Mouse (Mus musculus): ENCODE measurements around the gene Map4k2. TPM values are rescaled to one million over a fixed set of nuclear protein-coding genes. Genes with fewer than 3 reads are reported as not detected.
A peak's percentile ranks its signal among the peaks of the same experiment; 100 is the strongest.

The Map4k2 gene
- total and polyA plus RNA-seq, 3 experiments: 55.5 to 119 (median 95.2) TPM

- TF ChIP-seq ZNF384 (IDR thresholded peaks at IDR 0.05; ENCODE audit: low read depth, low read length): no peak
- no peak for TF ChIP-seq CHD2 (IDR thresholded peaks at IDR 0.05; ENCODE audit: low read length)
- peak; percentile 70; the same call in 1 of the 2 replicates for TF ChIP-seq MYC (IDR thresholded peaks at IDR 0.05; ENCODE audit: low read depth, low read length)
- TF ChIP-seq TBP (conservative IDR thresholded peaks at IDR 0.05; ENCODE audit: low read depth, low read length): no peak
- peak; percentile 41; the same call in 1 of the 2 replicates for TF ChIP-seq EP300 (IDR thresholded peaks at IDR 0.05; ENCODE audit: low read length)
- no peak; the same call in 1 of the 2 replicates for TF ChIP-seq POLR2A (IDR thresholded peaks at IDR 0.05; ENCODE audit: low read depth, low read length)
- peak; percentile 69; the same call in 1 of the 2 replicates for TF ChIP-seq MXI1 (IDR thresholded peaks at IDR 0.05; ENCODE audit: low read depth, low read length)
- no peak for TF ChIP-seq MAFK (IDR thresholded peaks at IDR 0.05; ENCODE audit: insufficient replicate concordance, low read length)
- 0 out of 2 replicates have a peak, but pooled peaks have one; percentile 34 for TF ChIP-seq MAX (IDR thresholded peaks at IDR 0.05; ENCODE audit: low read length)
Measured at GRCm38 (mm10) chr19:6339890-6340504, 938 bp upstream of the Map4k2 start (continued).

- Histone ChIP-seq H3K36me3 (replicated peaks in 1 of 2; ENCODE audit: control insufficient read depth in 1 of 2, insufficient read depth in 1 of 2, low read length in 1 of 2) (peaks cover 62 to 75% of the 10 kb centered on the region in 2 experiments), H3K4me2 (ENCODE audit: insufficient read depth, low read depth, poor library complexity, severe bottlenecking) (peak overlapping the region; percentile 90), H3K79me2 (replicated peaks; ENCODE audit: control insufficient read depth, extremely low read depth, insufficient read depth, poor library complexity, severe bottlenecking) (peaks cover 17% of the 10 kb centered on the region), H3K9ac (ENCODE audit: insufficient read depth, low read depth) (peak overlapping the region; percentile 81), H3K27me3 (replicated peaks) (no peaks in the 10 kb centered on the region), H3K4me3 (replicated peaks in 1 of 3; ENCODE audit: low read depth in 2 of 3, low read length in 2 of 3, poor library complexity in 1 of 3) (peak overlapping the region; percentile 75 to 96 (median 90)), H3K9me3 (replicated peaks; ENCODE audit: low read length) (no peaks in the 10 kb centered on the region), H3K27ac (ENCODE audit: insufficient read depth, low read depth) (peak overlapping the region; percentile 77), H3K4me1 (ENCODE audit: control insufficient read depth in 1 of 2, insufficient read depth in 2 of 2) (peaks cover 38 to 72% of the 10 kb centered on the region in 2 experiments)
- dilution Hi-C loops (cut with MboI; ENCODE audit: extremely low pct_ligation_motif_present, extremely low pct_unique_long_range_greater_than_20kb, low sequenced_read_pairs): no loop called here
- in situ Hi-C loops (cut with MboI; ENCODE audit: low pct_ligation_motif_present, low pct_unique_long_range_greater_than_20kb, low sequenced_read_pairs): no loop called here
- DNase-seq (ENCODE audit: extremely low read depth): no peak
- TF ChIP-seq ELF1 (IDR thresholded peaks at IDR 0.05; ENCODE audit: low read depth, low read length): 0 out of 2 replicates have a peak, but pooled peaks have one; percentile 20
- TF ChIP-seq TBP (conservative IDR thresholded peaks at IDR 0.05; ENCODE audit: low read depth, low read length): no peak
- peak; percentile 48 for TF ChIP-seq BHLHE40 (IDR thresholded peaks at IDR 0.05; ENCODE audit: low read depth, low read length)
- TF ChIP-seq SMC3 (IDR thresholded peaks at IDR 0.05; ENCODE audit: low read depth, low read length): no peak
- 0 out of 2 replicates have a peak, but pooled peaks have one; percentile 4 for TF ChIP-seq SIN3A (IDR thresholded peaks at IDR 0.05; ENCODE audit: low read length)
- 0 out of 2 replicates have a peak, but pooled peaks have one; percentile 17 for TF ChIP-seq CHD1 (IDR thresholded peaks at IDR 0.05; ENCODE audit: low read depth, low read length)
Measured at GRCm38 (mm10) chr19:6341453-6342077, 630 bp downstream of the Map4k2 start.

GRCm38 (mm10) chr19:6342276-6342933 is 1.5 kb downstream of the Map4k2 start:
- peaks cover 16% of the 10 kb centered on the region; the same call in 1 of the 2 replicates for H3K79me2 ChIP-seq (replicated peaks; ENCODE audit: control insufficient read depth, extremely low read depth, insufficient read depth, poor library complexity, severe bottlenecking)
- DNase-seq (ENCODE audit: extremely low read depth): no peak
- peak overlapping the region; percentile 75 to 96 (median 90) for H3K4me3 ChIP-seq (replicated peaks in 1 of 3; ENCODE audit: low read depth in 2 of 3, low read length in 2 of 3, poor library complexity in 1 of 3)
- peak overlapping the region; percentile 77; the same call in 1 of the 2 replicates for H3K27ac ChIP-seq (ENCODE audit: insufficient read depth, low read depth)
- dilution Hi-C loops (cut with MboI; ENCODE audit: extremely low pct_ligation_motif_present, extremely low pct_unique_long_range_greater_than_20kb, low sequenced_read_pairs): no loop called here
- peaks cover 34 to 72% of the 10 kb centered on the region in 2 experiments for H3K4me1 ChIP-seq (ENCODE audit: control insufficient read depth in 1 of 2, insufficient read depth in 2 of 2)
- peaks cover 63 to 75% of the 10 kb centered on the region in 2 experiments for H3K36me3 ChIP-seq (replicated peaks in 1 of 2; ENCODE audit: control insufficient read depth in 1 of 2, insufficient read depth in 1 of 2, low read length in 1 of 2)
- no peaks in the 10 kb centered on the region for H3K27me3 ChIP-seq (replicated peaks)
- H3K9ac ChIP-seq (ENCODE audit: insufficient read depth, low read depth): peak overlapping the region; percentile 81
- peak overlapping the region; percentile 90 for H3K4me2 ChIP-seq (ENCODE audit: insufficient read depth, low read depth, poor library complexity, severe bottlenecking)
- TF ChIP-seq NRF1 (IDR thresholded peaks at IDR 0.05; ENCODE audit: low read depth, low read length) (0 out of 2 replicates have a peak, but pooled peaks have one; percentile 11), RAD21 (IDR thresholded peaks at IDR 0.05; ENCODE audit: low read depth, low read length) (no peak), ETS1 (conservative IDR thresholded peaks at IDR 0.05; ENCODE audit: low read depth, low read length) (0 out of 2 replicates have a peak, but pooled peaks have one; percentile 25), USF1 (IDR thresholded peaks at IDR 0.05; ENCODE audit: low read depth, low read length) (no peak), ELF1 (IDR thresholded peaks at IDR 0.05; ENCODE audit: low read depth, low read length) (peak; percentile 88), MAX (IDR thresholded peaks at IDR 0.05; ENCODE audit: low read length) (no peak), MEF2A (IDR thresholded peaks at IDR 0.05; ENCODE audit: borderline replicate concordance, low read depth, low read length) (no peak), PAX5 (IDR thresholded peaks at IDR 0.05; ENCODE audit: low read length) (no peak), KAT2A (IDR thresholded peaks at IDR 0.05; ENCODE audit: insufficient replicate concordance, low read length) (no peak)
- no peaks in the 10 kb centered on the region for H3K9me3 ChIP-seq (replicated peaks; ENCODE audit: low read length)
- in situ Hi-C loops (cut with MboI; ENCODE audit: low pct_ligation_motif_present, low pct_unique_long_range_greater_than_20kb, low sequenced_read_pairs): no loop called here
